Mouse (Mus musculus) ES-E14 (cell line): Measurements from ENCODE around the gene Cox10.

ENCODE experiments used
- HCFC1 ChIP-seq: IDR thresholded peaks from 2 replicates; pipeline ENCODE4 v1.6.1; 2012; ENCODE audit warnings: low read length, inconsistent platforms, borderline replicate concordance; ENCODE audit not compliant: insufficient read depth
- ZC3H11A ChIP-seq: IDR thresholded peaks from 2 replicates; pipeline ENCODE4 v1.6.1; 2012; ENCODE audit warnings: low read depth, mild to moderate bottlenecking, inconsistent platforms, low read length, borderline replicate concordance
- ZNF384 ChIP-seq: IDR thresholded peaks from 2 replicates; pipeline ENCODE4 v1.6.1; 2012; ENCODE audit warnings: low read depth, low read length, inconsistent platforms

- no peak for TF ChIP-seq ZNF384
- TF ChIP-seq HCFC1 = no peak
- no peak for TF ChIP-seq ZC3H11A
These were observed 127.2 kb downstream of the Cox10 start for GRCm38 (mm10) chr11:63951831-63952631.
